Mouse (Mus musculus): ENCODE measurements around the gene B130006D01Rik.

B130006D01Rik gene

GRCm38 (mm10) chr11:95769208-95769607 is 45.8 kb downstream of the B130006D01Rik start:
- DNase-seq (ENCODE audit: low read depth in 1 of 2, low spot score in 2 of 2) = no peak

GRCm38 (mm10) chr11:95770720-95771364 is 47.5 kb downstream of the B130006D01Rik start:
- DNase-seq (ENCODE audit: low read depth in 1 of 2, low spot score in 2 of 2) = no peak

GRCm38 (mm10) chr11:95771665-95772064 is 48.3 kb downstream of the B130006D01Rik start:
- no peak for DNase-seq (ENCODE audit: low read depth in 1 of 2, low spot score in 2 of 2)

DNA sequence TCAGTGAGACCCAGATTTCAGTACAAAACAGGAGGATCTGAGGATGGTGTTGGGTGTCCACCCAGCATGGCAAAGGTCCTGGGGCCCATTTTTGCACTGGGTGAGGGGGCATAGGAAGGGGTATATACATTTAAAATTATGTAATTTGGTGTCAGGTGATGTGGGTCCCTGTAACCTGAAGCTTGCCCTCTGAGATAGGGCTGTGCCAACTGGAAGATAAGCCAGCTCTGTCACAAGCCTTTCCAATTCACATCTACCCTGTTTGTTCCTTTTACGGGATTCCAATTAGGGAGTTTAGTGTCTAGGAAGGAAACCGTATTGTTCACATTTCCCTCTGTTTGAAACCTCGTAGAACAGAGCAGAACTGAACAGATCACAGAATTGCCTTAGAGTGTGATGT is 49.9 kb downstream of the B130006D01Rik start:
- no peak for DNase-seq (ENCODE audit: low read depth in 1 of 2, low spot score in 2 of 2)

All from monocyte, adult 2 months (primary cell).